Mouse (Mus musculus) hindbrain, embryonic 11.5 days (tissue): ENCODE measurements around the gene Crtc3. TPM values are rescaled to one million over a fixed set of nuclear protein-coding genes. Genes with fewer than 3 reads are reported as not detected.

Source experiments
- ATAC-seq: fragments of 200-750 bp; cut with Nextera tagmentation; 2 replicates; pipeline ENCODE4 v1.8.0; 2017; ENCODE audit warnings: mild to moderate bottlenecking, moderate TSS enrichment, moderate library complexity; ENCODE audit not compliant: low FRiP score
- DNase-seq: peaks from one replicate; pipeline ENCODE4 v3.0.0-alpha.2; 2015; ENCODE audit warnings: low spot score
- H3K27ac ChIP-seq: fragments of 300-500 bp; sonication (generic); 2 replicates; pipeline ENCODE4 v1.5.1; 2014; ENCODE audit warnings: mild to moderate bottlenecking, low read depth, low read length
- H3K27me3 ChIP-seq: fragments of 300-500 bp; sonication (generic); 2 replicates; pipeline ENCODE4 v1.6.1; 2014; ENCODE audit warnings: mild to moderate bottlenecking, low read length, moderate library complexity, mixed read lengths; ENCODE audit not compliant: control insufficient read depth, insufficient read depth
- H3K36me3 ChIP-seq: fragments of 300-500 bp; sonication (generic); 2 replicates; pipeline ENCODE4 v1.6.1; 2014; ENCODE audit warnings: mild to moderate bottlenecking, low read length, moderate library complexity, mixed read lengths; ENCODE audit not compliant: control insufficient read depth, insufficient read depth
- H3K4me1 ChIP-seq: fragments of 300-500 bp; sonication (generic); replicated peaks from 2 replicates; pipeline ENCODE4 v1.6.1; 2014; ENCODE audit warnings: low read length, mixed read lengths; ENCODE audit not compliant: control insufficient read depth, insufficient read depth
- H3K4me2 ChIP-seq: fragments of 300-500 bp; sonication (generic); replicated peaks from 2 replicates; pipeline ENCODE4 v1.6.1; 2014; ENCODE audit warnings: mild to moderate bottlenecking, low read depth, low read length
- H3K4me3 ChIP-seq: fragments of 300-500 bp; sonication (generic); 2 replicates; pipeline ENCODE4 v1.5.1; 2014; ENCODE audit warnings: low read depth, low read length
- H3K9ac ChIP-seq: fragments of 300-500 bp; sonication (generic); 2 replicates; pipeline ENCODE4 v1.6.1; 2014; ENCODE audit warnings: low read depth, low read length
- H3K9me3 ChIP-seq: fragments of 300-500 bp; sonication (generic); 2 replicates; pipeline ENCODE4 v1.6.1; 2016; ENCODE audit warnings: low read length; ENCODE audit not compliant: control insufficient read depth
- WGBS: fragments of 180-500 bp; shearing (Covaris S2); extraction: QIAGEN DNeasy Blood & Tissue Kit; methylation state at CpG from one replicate; pipeline ENCODE4 v1.1.7; 2014; 5-methylcytosine and 5-hydroxymethylcytosine counted together
- polyA plus RNA-seq: library from polyadenylated mRNA; unstranded; fragments of >200 nt; fragmentation: Nextera tagmentation; extraction: Ambion mirVana; gene quantifications from 2 replicates; pipeline ENCODE4 v1.2.1, GENCODE M21; 2014

The Crtc3 gene
- polyA plus RNA-seq, 1 experiment from 2014 or later: 11.1 TPM

GRCm38 (mm10) chr7:80696334-80696733 is 7.7 kb upstream of the Crtc3 start:
- Histone ChIP-seq H3K4me1 (no peaks in the 10 kb centered on the region), H3K9me3 (no peaks in the 10 kb centered on the region), H3K4me2 (no peak overlapping the region), H3K36me3 (no peaks in the 10 kb centered on the region), H3K27me3 (no peaks in the 10 kb centered on the region), H3K4me3 (no peak overlapping the region), H3K27ac (no peak overlapping the region), H3K9ac (no peak overlapping the region)
- DNase-seq (no peak), ATAC-seq (no peak)
- 54% methylated on average over 1 of the region's 1 CpGs for WGBS

GRCm38 (mm10) chr7:80692472-80692871 is 3.8 kb upstream of the Crtc3 start:
- DNase-seq (no peak), ATAC-seq (no peak)
- no peaks in the 10 kb centered on the region for H3K4me1 ChIP-seq
- no peak overlapping the region for H3K4me3 ChIP-seq
- H3K9ac ChIP-seq: no peak overlapping the region
- H3K27me3 ChIP-seq: no peaks in the 10 kb centered on the region
- H3K4me2 ChIP-seq: no peak overlapping the region
- 92% methylated on average over 9 of the region's 9 CpGs for WGBS
- no peaks in the 10 kb centered on the region for H3K9me3 ChIP-seq
- no peaks in the 10 kb centered on the region for H3K36me3 ChIP-seq
- no peak overlapping the region for H3K27ac ChIP-seq

- 71% methylated on average over 6 of the region's 6 CpGs for WGBS
- no peaks in the 10 kb centered on the region for H3K36me3 ChIP-seq
- H3K4me3 ChIP-seq: no peak overlapping the region
- no peak for DNase-seq
- no peaks in the 10 kb centered on the region for H3K27me3 ChIP-seq
- no peaks in the 10 kb centered on the region for H3K9me3 ChIP-seq
- no peak overlapping the region for H3K4me2 ChIP-seq
- H3K27ac ChIP-seq: no peak overlapping the region
- H3K4me1 ChIP-seq: no peaks in the 10 kb centered on the region
- H3K9ac ChIP-seq: no peak overlapping the region
- no peak for ATAC-seq
Measured at GRCm38 (mm10) chr7:80691131-80691530, 2.5 kb upstream of the Crtc3 start.

- ATAC-seq: no peak
- Histone ChIP-seq H3K27me3 (no peaks in the 10 kb centered on the region), H3K9me3 (no peaks in the 10 kb centered on the region), H3K4me3 (peak overlapping the region; percentile 64), H3K4me2 (peak overlapping the region; percentile 73), H3K36me3 (no peaks in the 10 kb centered on the region), H3K27ac (peak overlapping the region; percentile 94), H3K4me1 (no peaks in the 10 kb centered on the region), H3K9ac (peak overlapping the region; percentile 95)
- WGBS: 29% methylated on average over 10 of the region's 10 CpGs
- DNase-seq: no peak
Measured at GRCm38 (mm10) chr7:80689221-80689591, 529 bp upstream of the Crtc3 start.

GRCm38 (mm10) chr7:80687721-80688555 is 739 bp downstream of the Crtc3 start:
- peak overlapping the region; percentile 64 for H3K4me3 ChIP-seq
- no peaks in the 10 kb centered on the region for H3K9me3 ChIP-seq
- peak overlapping the region; percentile 94 for H3K27ac ChIP-seq
- no peaks in the 10 kb centered on the region for H3K36me3 ChIP-seq
- 1% methylated on average over 54 of the region's 69 CpGs for WGBS
- ATAC-seq (peak; percentile 75), DNase-seq (peak; percentile 79)
- H3K4me2 ChIP-seq: peak overlapping the region; percentile 73
- H3K9ac ChIP-seq: peak overlapping the region; percentile 95
- no peaks in the 10 kb centered on the region for H3K27me3 ChIP-seq
- H3K4me1 ChIP-seq: no peaks in the 10 kb centered on the region

- no peak for DNase-seq
- no peaks in the 10 kb centered on the region for H3K36me3 ChIP-seq
Measured at GRCm38 (mm10) chr7:80685639-80686038, 3.0 kb downstream of the Crtc3 start.

GRCm38 (mm10) chr7:80682630-80683029 is 6.0 kb downstream of the Crtc3 start:
- 79% methylated on average over 1 of the region's 1 CpGs for WGBS
- Histone ChIP-seq H3K9me3 (no peaks in the 10 kb centered on the region), H3K4me3 (no peak overlapping the region), H3K9ac (no peak overlapping the region), H3K4me1 (no peaks in the 10 kb centered on the region), H3K27ac (no peak overlapping the region), H3K27me3 (no peaks in the 10 kb centered on the region), H3K36me3 (no peaks in the 10 kb centered on the region), H3K4me2 (no peak overlapping the region)
- no peak for DNase-seq
- no peak for ATAC-seq

More at GRCm38 (mm10) chr7:80685639-80686038, 3.0 kb downstream of the Crtc3 start:
- Histone ChIP-seq H3K4me1 (no peaks in the 10 kb centered on the region), H3K27me3 (no peaks in the 10 kb centered on the region), H3K4me2 (no peak overlapping the region), H3K9ac (no peak overlapping the region), H3K27ac (no peak overlapping the region), H3K4me3 (no peak overlapping the region), H3K9me3 (no peaks in the 10 kb centered on the region)
- ATAC-seq: no peak
- 90% methylated on average over 5 of the region's 5 CpGs for WGBS

GRCm38 (mm10) chr7:80680218-80680847 is 8.3 kb downstream of the Crtc3 start:
- 25% methylated on average over 12 of the region's 12 CpGs for WGBS
- H3K9me3 ChIP-seq: no peaks in the 10 kb centered on the region
- H3K4me1 ChIP-seq: no peaks in the 10 kb centered on the region
- H3K27me3 ChIP-seq: no peaks in the 10 kb centered on the region
- ATAC-seq (no peak), DNase-seq (peak; percentile 38)
- H3K9ac ChIP-seq: no peak overlapping the region
- no peak overlapping the region for H3K27ac ChIP-seq
- H3K36me3 ChIP-seq: no peaks in the 10 kb centered on the region
- no peak overlapping the region for H3K4me2 ChIP-seq
- H3K4me3 ChIP-seq: no peak overlapping the region

- 78% methylated on average over 3 of the region's 3 CpGs for WGBS
- H3K4me1 ChIP-seq: no peaks in the 10 kb centered on the region
- no peak overlapping the region for H3K9ac ChIP-seq
- no peak for DNase-seq
- no peak for ATAC-seq
- H3K4me3 ChIP-seq: no peak overlapping the region
- H3K4me2 ChIP-seq: no peak overlapping the region
- H3K9me3 ChIP-seq: no peaks in the 10 kb centered on the region
- no peaks in the 10 kb centered on the region for H3K27me3 ChIP-seq
- no peak overlapping the region for H3K27ac ChIP-seq
- H3K36me3 ChIP-seq: no peaks in the 10 kb centered on the region
Measured at GRCm38 (mm10) chr7:80672323-80672722, 16.4 kb downstream of the Crtc3 start.
